Mouse (Mus musculus) midbrain, embryonic 15.5 days (tissue): Measurements from ENCODE around the gene Krtap12-1. TPM values are rescaled to one million over a fixed set of nuclear protein-coding genes. Genes with fewer than 3 reads are reported as not detected.
"Not testable (repeated sequence)": the region's sequence is repeated elsewhere in the genome, so short reads cannot be mapped to it uniquely, and the experiment has no call there.

ENCODE experiments used
- ATAC-seq: fragments of 200-750 bp; cut with Nextera tagmentation; replicated peaks from 2 replicates; pipeline ENCODE4 v1.8.0; 2017; ENCODE audit warnings: moderate TSS enrichment
- H3K27ac ChIP-seq: fragments of 300-500 bp; sonication (generic); 2 replicates; pipeline ENCODE4 v1.5.1; 2015; ENCODE audit warnings: mild to moderate bottlenecking, inconsistent platforms
- H3K27me3 ChIP-seq: fragments of 300-500 bp; sonication (generic); replicated peaks from 2 replicates; pipeline ENCODE4 v1.6.1; 2015; ENCODE audit warnings: inconsistent platforms
- H3K36me3 ChIP-seq: fragments of 300-500 bp; sonication (generic); replicated peaks from 2 replicates; pipeline ENCODE4 v1.6.1; 2015; ENCODE audit warnings: inconsistent platforms
- H3K4me1 ChIP-seq: fragments of 300-500 bp; sonication (generic); 2 replicates; pipeline ENCODE4 v1.6.1; 2015; ENCODE audit warnings: inconsistent platforms
- H3K4me2 ChIP-seq: fragments of 300-500 bp; sonication (generic); 2 replicates; pipeline ENCODE4 v1.6.1; 2015; ENCODE audit warnings: inconsistent platforms, mild to moderate bottlenecking, moderate library complexity
- H3K4me3 ChIP-seq: fragments of 300-500 bp; sonication (generic); 2 replicates; pipeline ENCODE4 v1.5.1; 2015; ENCODE audit warnings: mild to moderate bottlenecking, inconsistent platforms
- H3K9ac ChIP-seq: fragments of 300-500 bp; sonication (generic); 2 replicates; pipeline ENCODE4 v1.6.1; 2015; ENCODE audit warnings: mild to moderate bottlenecking, inconsistent platforms
- H3K9me3 ChIP-seq: fragments of 300-500 bp; sonication (generic); 2 replicates; pipeline ENCODE4 v1.6.1; 2016; ENCODE audit warnings: inconsistent platforms
- WGBS: fragments of 180-500 bp; shearing (Covaris S2); methylation state at CpG from one replicate; pipeline ENCODE4 v1.1.7; 2015; ENCODE audit warnings: mixed read lengths; 5-methylcytosine and 5-hydroxymethylcytosine counted together
- polyA plus RNA-seq: library from polyadenylated mRNA; unstranded; fragments of >200 nt; fragmentation: Nextera tagmentation; extraction: Ambion mirVana; gene quantifications from 2 replicates; pipeline ENCODE4 v1.2.1, GENCODE M21; 2015

Gene Krtap12-1
- polyA plus RNA-seq, 1 experiment from 2014 or later = not detected

DNA sequence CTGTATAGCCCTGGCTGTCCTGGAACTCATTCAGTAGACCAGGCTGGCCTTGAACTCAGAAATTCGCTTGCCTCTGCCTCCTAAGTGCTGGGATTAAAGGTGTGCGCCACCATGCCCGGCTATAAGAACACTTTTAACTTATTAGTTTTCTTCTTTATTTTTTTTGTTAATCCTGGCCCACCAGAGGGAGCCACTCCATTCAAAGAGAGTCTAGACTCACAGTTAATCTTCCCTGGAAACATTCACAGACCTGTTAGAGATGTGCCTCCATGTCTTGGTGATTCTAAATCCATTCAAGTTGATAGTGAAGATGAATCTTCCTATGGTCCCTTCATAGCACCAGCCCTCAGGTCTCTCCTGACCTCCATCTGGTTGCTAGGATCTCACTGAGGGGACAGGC, 10.6 kb upstream of the Krtap12-1 start:
- Histone ChIP-seq H3K27ac (no peak overlapping the region), H3K36me3 (no peaks in the 10 kb centered on the region), H3K9me3 (no peaks in the 10 kb centered on the region), H3K4me2 (no peak overlapping the region), H3K9ac (no peak overlapping the region), H3K27me3 (no peaks in the 10 kb centered on the region), H3K4me1 (no peaks in the 10 kb centered on the region), H3K4me3 (no peak overlapping the region)
- WGBS = 78% methylated on average over 3 of the region's 3 CpGs
- ATAC-seq = no peak

DNA sequence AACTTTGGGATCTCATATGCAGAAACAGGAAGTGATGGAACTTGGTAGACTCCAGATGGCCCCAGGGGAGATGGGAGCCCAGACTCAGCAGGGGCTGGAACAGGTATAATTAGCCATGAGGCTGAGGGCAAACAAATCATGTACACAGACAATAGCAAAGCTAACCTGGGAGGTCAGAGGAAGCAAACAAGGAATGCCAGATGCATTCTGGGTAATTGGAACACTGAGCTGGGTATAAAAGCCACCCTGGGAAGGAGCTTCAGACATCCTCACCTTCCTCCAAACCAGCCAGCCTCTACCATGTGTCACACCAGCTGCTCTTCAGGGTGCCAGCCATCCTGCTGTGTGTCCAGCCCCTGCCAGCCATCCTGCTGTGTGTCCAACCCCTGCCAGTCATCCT, 9.2 kb upstream of the Krtap12-1 start, which contains the start of gene Gm10024:
Gene Gm10024, plus strand, starts transcription at position 301 of the 400 bp plus-strand sequence.
- H3K27me3 ChIP-seq, ATAC-seq, H3K27ac ChIP-seq, H3K4me1 ChIP-seq, H3K4me2 ChIP-seq, H3K4me3 ChIP-seq, H3K36me3 ChIP-seq, H3K9ac ChIP-seq, H3K9me3 ChIP-seq: not testable (repeated sequence)

DNA sequence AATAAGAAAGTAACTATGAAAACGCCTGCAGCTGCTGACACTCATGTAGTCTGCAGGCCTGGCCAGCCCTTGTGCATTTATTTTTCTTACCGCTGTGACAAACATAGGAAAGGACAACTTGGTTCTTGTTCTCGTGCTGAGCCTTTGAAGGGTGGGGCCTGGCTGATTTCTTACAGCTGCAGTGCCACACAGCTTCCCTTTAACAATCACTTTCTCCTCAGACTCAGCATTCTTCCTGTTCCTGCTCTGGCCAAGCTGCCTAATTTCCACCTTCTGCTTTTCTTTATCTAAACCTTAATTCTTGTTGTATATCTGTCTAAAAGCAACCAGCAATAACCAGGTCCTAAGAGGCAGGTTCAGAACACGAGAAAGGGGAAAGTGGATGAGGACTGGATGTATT, 6.7 kb upstream of the Krtap12-1 start:
- no peaks in the 10 kb centered on the region for H3K9me3 ChIP-seq
- no peak overlapping the region for H3K4me3 ChIP-seq
- H3K4me2 ChIP-seq = no peak overlapping the region
- 72% methylated on average over 4 of the region's 4 CpGs for WGBS
- no peaks in the 10 kb centered on the region for H3K36me3 ChIP-seq
- ATAC-seq = no peak
- H3K9ac ChIP-seq = no peak overlapping the region
- no peak overlapping the region for H3K27ac ChIP-seq
- no peaks in the 10 kb centered on the region for H3K27me3 ChIP-seq
- H3K4me1 ChIP-seq = no peaks in the 10 kb centered on the region

DNA sequence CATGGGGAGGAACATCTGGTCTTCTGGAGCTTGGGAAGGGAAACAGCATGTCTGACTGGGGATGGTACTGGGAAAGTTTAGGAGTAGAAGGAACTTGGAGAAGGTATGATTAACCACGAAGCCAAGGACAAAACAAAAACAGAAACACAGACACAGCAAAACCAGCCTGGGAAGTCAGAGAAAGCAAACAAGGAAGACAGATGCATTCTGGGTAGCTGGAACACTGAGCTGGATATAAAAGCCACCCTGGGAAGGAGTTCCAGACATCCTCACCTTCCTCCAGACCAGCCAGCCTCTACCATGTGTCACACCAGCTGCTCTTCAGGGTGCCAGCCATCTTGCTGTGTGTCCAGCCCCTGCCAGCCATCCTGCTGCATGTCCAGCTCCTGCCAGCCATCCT, 4.9 kb upstream of the Krtap12-1 start, which contains the start of gene Gm10142:
Gene Gm10142, plus strand, starts transcription at position 301 of the 400 bp plus-strand sequence.
- Histone ChIP-seq H3K9me3 (no peaks in the 10 kb centered on the region), H3K4me2 (no peak within 1 kb of the TSS), H3K27me3 (no peaks in the 10 kb centered on the region), H3K4me1 (no peaks in the 10 kb centered on the region), H3K36me3 (no peaks in the 10 kb centered on the region), H3K27ac (no peak within 1 kb of the TSS), H3K9ac (no peak within 1 kb of the TSS), H3K4me3 (no peak within 1 kb of the TSS)
- ATAC-seq = no peak
- 79% methylated on average over 1 of the region's 1 CpGs for WGBS

DNA sequence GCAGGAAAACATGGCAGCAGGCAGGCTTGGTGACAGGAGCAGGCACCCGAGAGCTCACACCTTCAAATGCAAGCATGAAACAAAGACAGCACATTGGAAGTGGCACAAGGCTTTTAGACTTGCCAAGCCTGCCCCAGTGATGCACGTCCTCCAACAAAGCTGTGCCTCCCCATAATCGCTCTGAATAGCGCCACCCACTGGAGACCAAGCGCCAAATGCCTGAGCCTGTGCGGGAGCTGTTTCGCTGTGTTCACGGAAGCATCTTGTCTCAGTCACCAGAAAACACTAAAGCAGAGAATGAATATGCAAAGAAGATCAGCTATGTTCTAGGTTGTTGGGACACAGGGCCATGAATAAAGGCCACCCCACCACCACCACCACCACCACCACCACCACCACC, 4.5 kb downstream of the Krtap12-1 start:
- H3K4me1 ChIP-seq = no peaks in the 10 kb centered on the region
- no peak overlapping the region for H3K4me2 ChIP-seq
- no peak overlapping the region for H3K9ac ChIP-seq
- no peak for ATAC-seq
- no peak overlapping the region for H3K4me3 ChIP-seq
- H3K36me3 ChIP-seq = no peaks in the 10 kb centered on the region
- no peaks in the 10 kb centered on the region for H3K9me3 ChIP-seq
- WGBS = 81% methylated on average over 8 of the region's 8 CpGs
- H3K27me3 ChIP-seq = no peaks in the 10 kb centered on the region
- H3K27ac ChIP-seq = no peak overlapping the region

DNA sequence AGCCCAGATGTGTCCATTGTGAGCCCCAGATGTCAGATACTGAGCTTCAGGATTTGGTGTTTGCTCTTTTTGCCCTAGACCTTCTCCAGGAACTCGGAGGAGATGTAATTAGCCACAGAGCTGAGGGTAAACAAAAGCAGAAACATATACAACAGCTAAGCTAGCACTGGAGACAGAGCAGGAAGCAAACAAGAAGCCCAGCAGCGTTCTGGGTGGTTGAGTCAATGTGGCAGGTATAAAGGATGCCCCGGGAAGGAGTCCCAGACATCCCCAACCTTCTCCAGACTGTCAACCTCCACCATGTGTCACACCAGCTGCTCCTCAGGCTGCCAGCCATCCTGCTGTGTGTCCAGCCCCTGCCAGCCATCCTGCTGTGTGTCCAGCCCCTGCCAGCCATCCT, 5.8 kb downstream of the Krtap12-1 start, which contains the start of gene Gm10100:
Gene Gm10100, plus strand, starts transcription at position 301 of the 400 bp plus-strand sequence.
- no peaks in the 10 kb centered on the region for H3K4me1 ChIP-seq
- no peak within 1 kb of the TSS for H3K9ac ChIP-seq
- H3K9me3 ChIP-seq = no peaks in the 10 kb centered on the region
- H3K4me3 ChIP-seq = no peak within 1 kb of the TSS
- H3K27ac ChIP-seq = no peak within 1 kb of the TSS
- H3K27me3 ChIP-seq = no peaks in the 10 kb centered on the region
- WGBS = 44% methylated on average over 3 of the region's 3 CpGs
- ATAC-seq = no peak
- H3K36me3 ChIP-seq = no peaks in the 10 kb centered on the region
- H3K4me2 ChIP-seq = no peak within 1 kb of the TSS

DNA sequence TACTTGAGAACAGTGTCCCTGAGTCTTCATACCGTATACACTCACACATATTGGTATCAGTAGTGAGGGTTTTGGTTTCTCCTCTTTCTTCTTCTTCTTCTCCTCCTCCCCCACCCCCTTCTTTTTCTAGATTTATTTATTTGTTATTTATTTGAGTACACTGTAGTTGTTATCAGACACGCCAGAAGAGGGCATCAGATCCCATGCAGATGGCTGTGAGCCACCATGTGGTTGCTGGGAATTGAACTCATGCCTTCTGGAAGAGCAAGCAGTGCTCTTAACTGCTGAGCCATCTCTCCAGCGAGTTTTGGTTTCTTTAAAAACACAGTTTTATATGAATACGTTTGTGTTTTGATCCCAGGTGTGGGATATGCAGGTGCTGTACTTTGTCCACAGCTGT, 7.9 kb downstream of the Krtap12-1 start:
- no peak for ATAC-seq
- no peaks in the 10 kb centered on the region for H3K27me3 ChIP-seq
- no peak overlapping the region for H3K9ac ChIP-seq
- H3K4me1 ChIP-seq = no peaks in the 10 kb centered on the region
- no peak overlapping the region for H3K4me3 ChIP-seq
- no peaks in the 10 kb centered on the region for H3K9me3 ChIP-seq
- 74% methylated on average over 4 of the region's 4 CpGs for WGBS
- H3K27ac ChIP-seq = no peak overlapping the region
- no peak overlapping the region for H3K4me2 ChIP-seq
- H3K36me3 ChIP-seq = no peaks in the 10 kb centered on the region

DNA sequence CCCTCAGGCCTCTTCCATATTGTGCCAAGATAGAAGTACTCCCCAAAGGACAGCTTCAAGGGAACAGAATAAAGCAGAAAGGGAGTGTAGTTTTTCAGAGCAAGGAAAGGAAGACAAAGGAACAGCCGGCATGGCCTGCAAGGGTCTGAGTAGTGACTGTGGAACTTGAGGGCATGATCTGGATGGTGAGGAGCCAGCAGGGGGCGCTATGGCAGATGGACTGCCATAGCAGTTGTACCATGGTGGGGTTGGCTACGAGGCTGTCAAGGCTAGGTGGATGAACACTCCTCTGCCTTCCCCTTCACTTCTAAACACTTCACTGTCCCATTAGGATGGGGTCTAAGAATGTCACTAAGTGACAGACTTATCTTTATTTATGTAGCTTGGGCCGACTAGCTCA, 8.8 kb downstream of the Krtap12-1 start:
- no peaks in the 10 kb centered on the region for H3K27me3 ChIP-seq
- H3K9me3 ChIP-seq = no peaks in the 10 kb centered on the region
- no peaks in the 10 kb centered on the region for H3K4me1 ChIP-seq
- no peak overlapping the region for H3K4me2 ChIP-seq
- WGBS = 55% methylated on average over 4 of the region's 4 CpGs
- no peak overlapping the region for H3K4me3 ChIP-seq
- H3K36me3 ChIP-seq = no peaks in the 10 kb centered on the region
- H3K9ac ChIP-seq = no peak overlapping the region
- H3K27ac ChIP-seq = no peak overlapping the region
- no peak for ATAC-seq

DNA sequence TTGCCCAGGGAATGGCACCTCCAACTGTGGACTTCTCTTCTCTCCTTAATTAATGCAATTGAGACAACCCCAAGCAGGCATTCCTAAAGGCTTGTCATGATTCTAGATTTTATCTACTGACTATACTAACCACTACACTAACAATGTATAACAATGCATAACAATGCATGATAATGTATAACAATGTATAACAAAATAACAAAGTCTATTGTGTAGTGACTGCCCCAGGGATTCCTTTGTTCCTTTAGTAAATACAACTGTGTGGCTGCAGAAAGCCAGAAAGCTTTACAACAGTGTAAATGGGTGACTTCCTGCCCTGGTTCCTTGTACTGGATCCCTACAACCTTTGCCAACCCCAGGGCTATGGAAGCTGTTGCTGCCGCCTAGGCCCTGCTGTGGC, 15.5 kb downstream of the Krtap12-1 start:
- Histone ChIP-seq H3K27me3 (no peaks in the 10 kb centered on the region), H3K36me3 (no peaks in the 10 kb centered on the region), H3K9ac (no peak overlapping the region), H3K4me1 (no peaks in the 10 kb centered on the region), H3K4me3 (no peak overlapping the region), H3K9me3 (no peaks in the 10 kb centered on the region), H3K4me2 (no peak overlapping the region), H3K27ac (no peak overlapping the region)
- ATAC-seq = no peak
- WGBS = 96% methylated on average over 1 of the region's 1 CpGs

DNA sequence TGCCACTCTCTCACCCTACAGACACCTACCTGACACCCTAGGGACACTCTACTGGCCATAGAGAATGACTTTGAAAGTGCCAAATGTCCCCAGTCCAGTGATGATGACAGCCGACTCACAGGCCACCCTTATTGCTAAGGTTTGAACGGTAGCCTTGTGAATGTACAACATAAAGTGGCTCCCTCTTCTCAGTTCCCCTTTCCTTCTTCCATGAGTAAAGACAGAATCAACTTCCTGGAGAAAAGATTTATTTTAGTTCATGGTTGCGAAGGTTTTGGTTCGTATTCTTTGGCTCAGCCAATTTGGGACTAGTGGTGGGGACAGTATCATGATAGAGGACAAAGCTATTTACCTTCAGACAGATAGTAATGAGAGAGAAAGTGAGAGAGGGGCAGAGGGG, 18.5 kb downstream of the Krtap12-1 start:
- no peaks in the 10 kb centered on the region for H3K4me1 ChIP-seq
- no peak overlapping the region for H3K4me2 ChIP-seq
- ATAC-seq = no peak
- no peak overlapping the region for H3K9ac ChIP-seq
- no peaks in the 10 kb centered on the region for H3K27me3 ChIP-seq
- H3K9me3 ChIP-seq = no peaks in the 10 kb centered on the region
- WGBS = 91% methylated on average over 4 of the region's 4 CpGs
- no peaks in the 10 kb centered on the region for H3K36me3 ChIP-seq
- H3K27ac ChIP-seq = no peak overlapping the region
- no peak overlapping the region for H3K4me3 ChIP-seq

DNA sequence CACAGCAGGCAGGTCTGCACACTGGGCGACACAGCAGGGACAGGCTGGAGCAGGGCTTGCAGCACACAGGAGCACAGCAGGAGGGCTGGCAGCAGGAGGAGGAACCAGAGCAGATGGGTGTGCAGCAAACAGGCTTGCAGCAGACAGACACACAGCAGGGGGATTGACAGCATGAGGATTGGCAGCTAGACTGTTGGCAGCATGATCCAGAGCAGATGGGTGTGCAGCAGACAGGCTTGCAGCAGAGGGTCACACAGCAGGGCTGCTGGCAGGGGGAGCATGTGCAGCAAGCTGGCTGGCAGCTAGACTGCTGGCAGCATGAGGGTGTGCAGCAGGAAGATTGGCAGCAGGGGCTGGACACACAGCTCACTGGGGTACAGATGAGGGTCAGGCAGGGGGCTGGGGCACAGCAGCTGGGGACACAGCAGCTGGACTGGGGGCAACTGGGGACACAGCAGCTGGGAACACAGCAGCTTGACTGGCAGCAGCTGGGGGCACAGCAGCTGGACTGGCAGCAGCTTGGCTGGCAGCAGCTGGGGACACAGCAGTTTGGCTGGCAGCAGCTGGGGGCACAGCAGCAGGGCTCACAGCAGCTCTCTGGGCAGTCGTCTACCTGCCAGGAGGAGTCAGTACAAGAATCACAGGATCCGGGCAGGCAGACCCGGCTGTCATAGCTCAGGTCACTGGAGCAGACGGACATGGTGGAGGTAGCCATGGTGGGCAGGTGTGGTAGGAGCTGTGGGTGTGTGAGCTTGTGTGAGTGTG, 21.7 kb downstream of the Krtap12-1 start, which contains the start of gene Gm18596:
Gene Gm18596, minus strand, starts transcription at position 715 of the 765 bp plus-strand sequence.
- not testable (repeated sequence) for H3K4me1 ChIP-seq, ATAC-seq, H3K27me3 ChIP-seq, H3K4me3 ChIP-seq, H3K9me3 ChIP-seq, H3K9ac ChIP-seq, H3K36me3 ChIP-seq, H3K27ac ChIP-seq, H3K4me2 ChIP-seq
- WGBS = 52% methylated on average over 5 of the region's 5 CpGs

DNA sequence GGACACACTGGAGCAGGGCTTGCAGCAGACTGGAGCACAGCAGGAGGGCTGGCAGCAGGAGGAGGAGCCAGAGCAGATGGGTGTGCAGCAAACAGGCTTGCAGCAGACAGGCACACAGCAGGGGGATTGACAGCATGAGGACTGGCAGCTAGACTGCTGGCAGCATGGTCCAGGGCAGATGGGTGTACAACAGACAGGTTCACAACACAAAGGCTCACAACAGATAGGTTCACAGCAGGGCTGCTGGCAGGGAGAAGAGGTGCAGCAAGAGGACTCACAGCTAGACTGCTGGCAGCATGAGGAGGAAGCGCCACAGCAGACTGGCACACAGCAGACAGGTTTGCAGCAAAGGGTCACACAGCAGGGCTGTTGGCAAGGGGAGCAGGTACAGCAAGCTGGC, 30.3 kb downstream of the Krtap12-1 start:
- H3K4me3 ChIP-seq = not testable (repeated sequence)
- 68% methylated on average over 1 of the region's 1 CpGs for WGBS

DNA sequence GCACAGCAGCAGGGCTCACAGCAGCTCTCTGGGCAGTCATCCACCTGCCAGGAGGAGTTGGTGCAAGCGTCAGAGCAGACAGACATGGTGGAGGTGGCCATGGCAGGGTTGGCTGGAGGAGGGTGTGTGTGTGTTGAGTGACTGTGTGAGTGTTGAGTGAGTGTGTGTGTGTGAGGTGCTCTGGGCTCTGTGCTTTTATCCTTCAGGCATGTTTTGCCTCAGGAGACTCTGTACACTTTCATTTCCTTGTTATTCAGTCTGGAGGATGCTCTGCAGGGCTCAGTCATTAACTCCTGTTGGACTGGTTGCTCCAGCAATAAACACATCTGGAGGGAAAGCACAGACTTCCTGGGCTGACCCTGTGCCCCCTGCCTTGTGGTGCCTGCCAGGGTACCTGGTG, 30.9 kb downstream of the Krtap12-1 start, which contains the start of gene Gm9736:
Gene Gm9736, minus strand, starts transcription at position 101 of the 400 bp plus-strand sequence.
- not testable (repeated sequence) for H3K4me2 ChIP-seq, H3K27me3 ChIP-seq, ATAC-seq, H3K36me3 ChIP-seq, H3K4me1 ChIP-seq, H3K9me3 ChIP-seq, H3K9ac ChIP-seq, H3K27ac ChIP-seq, H3K4me3 ChIP-seq
- 71% methylated on average over 1 of the region's 1 CpGs for WGBS

More for the DNA sequence above, 30.3 kb downstream of the Krtap12-1 start:
- H3K36me3 ChIP-seq, H3K4me2 ChIP-seq, H3K27me3 ChIP-seq, ATAC-seq, H3K9ac ChIP-seq, H3K27ac ChIP-seq, H3K4me1 ChIP-seq, H3K9me3 ChIP-seq: not testable (repeated sequence)
